Mouse (Mus musculus) spleen, adult 2 months (tissue): ENCODE measurements around the gene Gm35549.

ENCODE experiments used
- CTCF ChIP-seq: fragments of 200-500 bp; IDR thresholded peaks from 2 replicates; pipeline ENCODE4 v1.5.1; 2011; ENCODE audit warnings: mild to moderate bottlenecking, inconsistent platforms; ENCODE audit not compliant: insufficient read depth, insufficient read length, insufficient replicate concordance; ENCODE audit errors: extremely low read depth
- POLR2A ChIP-seq: fragments of 200-500 bp; IDR thresholded peaks from 2 replicates; pipeline ENCODE4 v1.6.1; 2011; ENCODE audit warnings: low read depth, low read length, inconsistent platforms

DNA sequence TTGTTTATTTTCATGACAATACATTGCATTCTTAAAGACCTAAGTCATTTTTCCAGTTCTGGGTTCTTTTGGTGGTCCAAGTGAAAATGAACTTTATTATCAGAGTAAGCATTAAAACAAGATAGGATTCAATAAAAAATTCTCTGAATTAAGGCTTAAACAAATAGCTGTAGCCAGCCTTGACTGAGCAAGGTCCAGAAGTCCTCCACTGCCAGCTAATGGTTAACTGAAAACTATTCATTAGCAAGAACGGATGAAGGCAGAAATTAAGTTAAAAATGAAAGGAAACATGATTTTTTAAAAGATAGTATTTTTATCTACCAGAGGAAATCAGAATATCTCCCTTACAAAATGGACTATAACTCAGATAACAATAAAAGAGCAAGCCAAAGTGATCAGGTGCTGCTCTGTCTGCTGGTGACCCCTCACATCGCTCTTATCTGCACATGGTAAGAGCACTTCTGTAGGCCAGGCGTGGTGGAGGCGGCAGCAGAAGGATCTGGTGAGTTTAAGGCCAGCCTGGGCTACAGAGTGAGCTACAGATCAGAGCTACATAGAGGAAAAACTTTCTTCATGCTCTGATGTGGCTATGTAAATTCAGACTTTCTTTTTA is 28.5 kb downstream of the Gm35549 start:
- TF ChIP-seq POLR2A (no peak), CTCF (no peak)
